Mouse (Mus musculus) CH12.LX (cell line): ENCODE results near the gene 2310003L06Rik. TPM values are rescaled to one million over a fixed set of nuclear protein-coding genes. Genes with fewer than 3 reads are reported as not detected.

Experiments used
- DNase-seq: peaks from one replicate; pipeline ENCODE4 v3.0.0-alpha.2; 2013; ENCODE audit errors: extremely low read depth
- H3K27ac ChIP-seq: 2 replicates; pipeline ENCODE4 v1.5.1; 2012; ENCODE audit warnings: low read depth, mild to moderate bottlenecking, control low read depth, moderate library complexity; ENCODE audit not compliant: insufficient read depth
- H3K27me3 ChIP-seq: replicated peaks from 2 replicates; pipeline ENCODE3; 2012; ENCODE audit warnings: inconsistent platforms
- H3K36me3 ChIP-seq, 2 experiments: replicated peaks in 1 of 2; 2 replicates each; pipeline versions ENCODE3 to v1.6.1; 2012; ENCODE audit warnings: inconsistent platforms in 1 of 2, low read length in 1 of 2, mild to moderate bottlenecking in 1 of 2, mixed read lengths in 1 of 2, moderate library complexity in 1 of 2; ENCODE audit not compliant: control insufficient read depth in 1 of 2, insufficient read depth in 1 of 2
- H3K4me1 ChIP-seq, 2 experiments: 2 replicates each; pipeline ENCODE4 v1.6.1; 2012; ENCODE audit warnings: inconsistent platforms in 1 of 2, moderate library complexity in 1 of 2; ENCODE audit not compliant: insufficient read depth in 2 of 2, control insufficient read depth in 1 of 2
- H3K4me2 ChIP-seq: 2 replicates; pipeline ENCODE4 v1.6.1; 2012; ENCODE audit warnings: low read depth, mild to moderate bottlenecking, control low read depth; ENCODE audit not compliant: poor library complexity, insufficient read depth, severe bottlenecking
- H3K4me3 ChIP-seq, 3 experiments: fragments of 150-350 bp in 1 of 3; sonication (generic) in 1 of 3; replicated peaks in 1 of 3; 2 replicates each; pipeline versions ENCODE3 to v1.5.1; 2011 to 2012; ENCODE audit warnings: low read depth in 2 of 3, low read length in 2 of 3, mild to moderate bottlenecking in 2 of 3, moderate library complexity in 2 of 3, control low read depth in 1 of 3, improper control_type of control experiment in 1 of 3, inconsistent platforms in 1 of 3, mixed read lengths in 1 of 3; ENCODE audit not compliant: poor library complexity in 1 of 3
- H3K79me2 ChIP-seq: replicated peaks from 2 replicates; pipeline ENCODE4 v1.6.1; 2012; ENCODE audit warnings: mild to moderate bottlenecking, moderate library complexity; ENCODE audit not compliant: control insufficient read depth, poor library complexity, insufficient read depth, severe bottlenecking; ENCODE audit errors: extremely low read depth
- H3K9ac ChIP-seq: 2 replicates; pipeline ENCODE4 v1.6.1; 2012; ENCODE audit warnings: low read depth, mild to moderate bottlenecking, control low read depth, moderate library complexity; ENCODE audit not compliant: insufficient read depth
- H3K9me3 ChIP-seq: replicated peaks from 2 replicates; pipeline ENCODE3; 2012; ENCODE audit warnings: low read length, inconsistent platforms, mixed read lengths
- BHLHE40 ChIP-seq: IDR thresholded peaks from 2 replicates; pipeline ENCODE4 v1.6.1; 2011; ENCODE audit warnings: mild to moderate bottlenecking, low read depth, low read length, improper control_type of control experiment
- CHD2 ChIP-seq: IDR thresholded peaks from 2 replicates; pipeline ENCODE4 v1.6.1; 2011; ENCODE audit warnings: low read length, improper control_type of control experiment
- CTCF ChIP-seq, 2 experiments: IDR thresholded peaks in 1 of 2; conservative IDR thresholded peaks in 1 of 2; 2 replicates each; pipeline ENCODE4 v1.5.1; 2011 to 2012; ENCODE audit warnings: low read depth in 2 of 2, low read length in 2 of 2, improper control_type of control experiment in 1 of 2, inconsistent platforms in 1 of 2, mild to moderate bottlenecking in 1 of 2, moderate library complexity in 1 of 2
- E2F4 ChIP-seq: IDR thresholded peaks from 2 replicates; pipeline ENCODE4 v1.6.1; 2011; ENCODE audit warnings: low read depth, low read length, improper control_type of control experiment; ENCODE audit not compliant: insufficient replicate concordance
- ELF1 ChIP-seq: IDR thresholded peaks from 2 replicates; pipeline ENCODE4 v1.6.1; 2014; ENCODE audit warnings: low read depth, mild to moderate bottlenecking, inconsistent platforms, low read length, improper control_type of control experiment
- HCFC1 ChIP-seq: IDR thresholded peaks from 2 replicates; pipeline ENCODE4 v1.6.1; 2012; ENCODE audit warnings: low read depth, mild to moderate bottlenecking, inconsistent platforms, low read length, improper control_type of control experiment
- JUND ChIP-seq: conservative IDR thresholded peaks from 2 replicates; pipeline ENCODE4 v1.6.1; 2011; ENCODE audit warnings: low read depth, low read length, improper control_type of control experiment
- MAX ChIP-seq: IDR thresholded peaks from 2 replicates; pipeline ENCODE4 v1.6.1; 2011; ENCODE audit warnings: low read length, improper control_type of control experiment
- MAZ ChIP-seq: IDR thresholded peaks from 2 replicates; pipeline ENCODE4 v1.6.1; 2012; ENCODE audit warnings: low read depth, mild to moderate bottlenecking, inconsistent platforms, low read length, improper control_type of control experiment, moderate library complexity
- MEF2A ChIP-seq: IDR thresholded peaks from 2 replicates; pipeline ENCODE4 v1.6.1; 2014; ENCODE audit warnings: low read depth, mild to moderate bottlenecking, inconsistent platforms, low read length, improper control_type of control experiment, borderline replicate concordance
- MYC ChIP-seq: IDR thresholded peaks from 2 replicates; pipeline ENCODE4 v1.6.1; 2011; ENCODE audit warnings: low read depth, mild to moderate bottlenecking, improper control_type of control experiment, low read length
- NELFE ChIP-seq: IDR thresholded peaks from 2 replicates; pipeline ENCODE4 v1.6.1; 2011; ENCODE audit warnings: low read depth, low read length, improper control_type of control experiment
- NRF1 ChIP-seq: IDR thresholded peaks from 2 replicates; pipeline ENCODE4 v1.6.1; 2014; ENCODE audit warnings: low read depth, mild to moderate bottlenecking, inconsistent platforms, low read length, improper control_type of control experiment, moderate library complexity
- PAX5 ChIP-seq: IDR thresholded peaks from 2 replicates; pipeline ENCODE4 v1.6.1; 2012; ENCODE audit warnings: low read length, inconsistent platforms, mixed read lengths
- RAD21 ChIP-seq: IDR thresholded peaks from 2 replicates; pipeline ENCODE4 v1.6.1; 2011; ENCODE audit warnings: low read depth, mild to moderate bottlenecking, low read length, improper control_type of control experiment, moderate library complexity
- SIN3A ChIP-seq: IDR thresholded peaks from 2 replicates; pipeline ENCODE4 v1.6.1; 2012; ENCODE audit warnings: low read length, improper control_type of control experiment, inconsistent platforms
- SMC3 ChIP-seq: IDR thresholded peaks from 2 replicates; pipeline ENCODE4 v1.6.1; 2011; ENCODE audit warnings: low read depth, low read length, improper control_type of control experiment
- TBP ChIP-seq: conservative IDR thresholded peaks from 2 replicates; pipeline ENCODE4 v1.6.1; 2011; ENCODE audit warnings: low read depth, low read length, improper control_type of control experiment
- ZNF384 ChIP-seq: IDR thresholded peaks from 2 replicates; pipeline ENCODE4 v1.6.1; 2012; ENCODE audit warnings: low read depth, low read length, improper control_type of control experiment, inconsistent platforms
- dilution Hi-C: fragments of 300-500 bp; cut with MboI; formaldehyde crosslinking; loops from 2 replicates; pipeline ENCODE4 v1.14.3; 2020; ENCODE audit warnings: low sequenced_read_pairs; ENCODE audit not compliant: extremely low pct_unique_long_range_greater_than_20kb, extremely low pct_ligation_motif_present
- in situ Hi-C: fragments of 300-500 bp; cut with MboI; formaldehyde crosslinking; loops from 3 replicates; pipeline ENCODE4 v1.14.3; 2019; ENCODE audit warnings: low sequenced_read_pairs, low pct_ligation_motif_present, low pct_unique_long_range_greater_than_20kb, mixed read lengths
- polyA plus RNA-seq: library from polyadenylated mRNA; unstranded; fragments of >175 nt; gene quantifications from 2 replicates; pipeline ENCODE4 v1.2.1, GENCODE M21; 2012; ENCODE audit warnings: low read depth; ENCODE audit not compliant: insufficient read length
- total RNA-seq, 2 experiments: library from RNA; depleted of rRNA; stranded (reverse); fragments of 300-350 nt in 1 of 2; fragments of >200 nt in 1 of 2; gene quantifications; 2 replicates each; pipeline ENCODE4 v1.2.3; 2012 to 2014

The 2310003L06Rik gene
- total and polyA plus RNA-seq, 3 experiments, result 0.32 TPM; not detected in 2

- TF ChIP-seq SMC3, result no peak
- TF ChIP-seq MAX, result no peak
- peak; percentile 79; the same call in 1 of the 2 replicates for TF ChIP-seq JUND
- TF ChIP-seq ELF1, result 0 out of 2 replicates have a peak, but pooled peaks have one; percentile 42
- no peak for TF ChIP-seq MAZ
- no peak for TF ChIP-seq PAX5
- no peak for TF ChIP-seq CTCF (conservative IDR thresholded peaks at IDR 0.05 in 1 of 2, IDR thresholded peaks at IDR 0.05 in 1 of 2; ENCODE audit: low read depth in 2 of 2, low read length in 2 of 2)
- no peak for TF ChIP-seq NELFE
- no peak for TF ChIP-seq NRF1
- peak; percentile 85 for TF ChIP-seq MEF2A
- TF ChIP-seq, all 38 proteins: peak for 15
Measured at GRCm38 (mm10) chr5:87925372-87925771, 43.9 kb upstream of the 2310003L06Rik start, which contains the start of gene Csn3 (continued).

GRCm38 (mm10) chr5:87931603-87932002 is 37.7 kb upstream of the 2310003L06Rik start:
- no peaks in the 10 kb centered on the region for H3K27me3 ChIP-seq
- no peak overlapping the region for H3K4me2 ChIP-seq
- no peak for DNase-seq
- no peak for TF ChIP-seq E2F4
- no peak for TF ChIP-seq TBP
- TF ChIP-seq BHLHE40, result no peak
- TF ChIP-seq HCFC1, result no peak
- TF ChIP-seq ELF1, result no peak
- no peak for TF ChIP-seq CHD2
- TF ChIP-seq MYC, result no peak
- TF ChIP-seq MEF2A, result no peak
- no peak for TF ChIP-seq SIN3A
- TF ChIP-seq RAD21, result no peak
- dilution Hi-C loops (no loop called here), in situ Hi-C loops (no loop called here)
- H3K4me1 ChIP-seq, result 0 out of 4 replicates have a peak, but pooled peaks cover 0 to 3% of the 10 kb centered on the region in 2 experiments
- H3K9me3 ChIP-seq, result no peaks in the 10 kb centered on the region
- H3K27ac ChIP-seq, result no peak overlapping the region
- H3K9ac ChIP-seq, result no peak overlapping the region
- peaks cover 6 to 10% of the 10 kb centered on the region in 2 experiments for H3K36me3 ChIP-seq
- H3K4me3 ChIP-seq, result no peak overlapping the region
- H3K79me2 ChIP-seq, result 0 out of 2 replicates have a peak, but pooled peaks cover 3% of the 10 kb centered on the region

- DNase-seq, result peak; percentile 27
- Histone ChIP-seq H3K36me3 (no peaks in the 10 kb centered on the region), H3K4me3 (no peak overlapping the region), H3K9me3 (no peaks in the 10 kb centered on the region), H3K27me3 (no peaks in the 10 kb centered on the region), H3K9ac (no peak overlapping the region), H3K4me1 (no peaks in the 10 kb centered on the region), H3K27ac (no peak overlapping the region), H3K79me2 (no peaks in the 10 kb centered on the region), H3K4me2 (no peak overlapping the region)
- in situ Hi-C loops (no loop called here), dilution Hi-C loops (no loop called here)
- peak in 1 of 2 experiments; percentile 67; a peak in 2 of 4 replicates for TF ChIP-seq CTCF (conservative IDR thresholded peaks at IDR 0.05 in 1 of 2, IDR thresholded peaks at IDR 0.05 in 1 of 2; ENCODE audit: low read depth in 2 of 2, low read length in 2 of 2)
- peak; percentile 51 for TF ChIP-seq SMC3
- peak; percentile 72 for TF ChIP-seq RAD21
- no peak for TF ChIP-seq ZNF384
Measured at GRCm38 (mm10) chr5:87940752-87941151, 28.5 kb upstream of the 2310003L06Rik start.
